In genomic region chr11:104131756-104132155, GRCm38 (mm10) we compare ENCODE assay signal across 9 mouse cellular contexts. TPM values are rescaled to one million over a fixed set of nuclear protein-coding genes. Genes with fewer than 3 reads are reported as not detected.
DNase-seq lines count a peak whose midpoint lies in the region; ATAC-seq lines count a peak whose summit lies in the region.
"Had no signal": no experiment of that assay in that cellular context is flagged by ENCODE, and none has a peak within 500 bp of the region (broad histone marks: within the 10 kb centered on the region; RNA-seq: fewer than 3 reads in every experiment).

No protein-coding gene starts in this region.

- DNase-seq in kidney, adult 18-20 months, result no peak
- peak; percentile 57 for DNase-seq in adrenal gland, postnatal 25 days
- peak; percentile 40 for DNase-seq in ovary, postnatal 36 days (ENCODE audit: low spot score)

- peak overlapping the region; percentile 93 for H3K4me2 ChIP-seq in kidney, embryonic 14.5 days (replicated peaks; ENCODE audit: low read depth, low read length)
- peak overlapping the region; percentile 100 for H3K4me2 ChIP-seq in embryonic facial prominence, embryonic 13.5 days
- H3K4me2 ChIP-seq in hindbrain, embryonic 12.5 days (replicated peaks), result peak overlapping the region; percentile 99
- peak overlapping the region; percentile 99 for H3K4me2 ChIP-seq in limb, embryonic 13.5 days (replicated peaks)

- H3K36me3 ChIP-seq in kidney, embryonic 14.5 days (ENCODE audit: control insufficient read depth, insufficient read depth, low read length), result no peaks in the 10 kb centered on the region
- H3K36me3 ChIP-seq in embryonic facial prominence, embryonic 13.5 days, result no peaks in the 10 kb centered on the region
- no peaks in the 10 kb centered on the region for H3K36me3 ChIP-seq in hindbrain, embryonic 12.5 days
- no peaks in the 10 kb centered on the region for H3K36me3 ChIP-seq in limb, embryonic 13.5 days
- H3K36me3 ChIP-seq: G1E had no signal

- no peak overlapping the region for H3K9ac ChIP-seq in kidney, embryonic 14.5 days (ENCODE audit: low read depth, low read length)
- no peak overlapping the region; the same call in 1 of the 2 replicates for H3K9ac ChIP-seq in embryonic facial prominence, embryonic 13.5 days
- peak overlapping the region; percentile 77; the same call in 1 of the 2 replicates for H3K9ac ChIP-seq in hindbrain, embryonic 12.5 days
- no peak overlapping the region; the same call in 1 of the 2 replicates for H3K9ac ChIP-seq in limb, embryonic 13.5 days

- WGBS in kidney, embryonic 14.5 days, result under 1% methylated on average over 21 of the region's 21 CpGs
- WGBS in embryonic facial prominence, embryonic 13.5 days, result 1% methylated on average over 21 of the region's 21 CpGs
- WGBS in hindbrain, embryonic 12.5 days, result 1% methylated on average over 21 of the region's 21 CpGs
- WGBS in limb, embryonic 13.5 days, result 1% methylated on average over 21 of the region's 21 CpGs

- ATAC-seq in kidney, embryonic 14.5 days (ENCODE audit: low FRiP score, low TSS enrichment), result 0 out of 2 replicates have a peak, but pooled peaks have one; percentile 48
- no peak for ATAC-seq in embryonic facial prominence, embryonic 13.5 days (ENCODE audit: insufficient number of reproducible peaks, insufficient read depth, low FRiP score, low TSS enrichment, low read depth)
- ATAC-seq in hindbrain, embryonic 12.5 days (ENCODE audit: low FRiP score), result peak; percentile 64; the same call in 1 of the 2 replicates
- no peak for ATAC-seq in limb, embryonic 13.5 days (ENCODE audit: low FRiP score, low read depth)
- ATAC-seq in erythroblast, adult 5-6 weeks (replicated peaks; ENCODE audit: low FRiP score, poor library complexity, severe bottlenecking), result no peak

- H3K4me1 ChIP-seq in kidney, embryonic 14.5 days (ENCODE audit: control insufficient read depth, insufficient read depth, low read length), result peaks cover 11% of the 10 kb centered on the region; the same call in 1 of the 2 replicates
- H3K4me1 ChIP-seq in embryonic facial prominence, embryonic 13.5 days, result peaks cover 20% of the 10 kb centered on the region
- H3K4me1 ChIP-seq in hindbrain, embryonic 12.5 days, result peaks cover 15% of the 10 kb centered on the region
- H3K4me1 ChIP-seq in limb, embryonic 13.5 days, result peaks cover 20% of the 10 kb centered on the region

- no peaks in the 10 kb centered on the region for H3K9me3 ChIP-seq in kidney, embryonic 14.5 days (ENCODE audit: control insufficient read depth, low read length)
- no peaks in the 10 kb centered on the region for H3K9me3 ChIP-seq in embryonic facial prominence, embryonic 13.5 days
- H3K9me3 ChIP-seq in hindbrain, embryonic 12.5 days (replicated peaks), result no peaks in the 10 kb centered on the region
- H3K9me3 ChIP-seq in limb, embryonic 13.5 days, result no peaks in the 10 kb centered on the region

- peaks cover 64% of the 10 kb centered on the region for H3K27me3 ChIP-seq in kidney, embryonic 14.5 days (ENCODE audit: control insufficient read depth, insufficient read depth, low read length)
- H3K27me3 ChIP-seq in embryonic facial prominence, embryonic 13.5 days, result peaks cover 86% of the 10 kb centered on the region
- peaks cover 70% of the 10 kb centered on the region for H3K27me3 ChIP-seq in hindbrain, embryonic 12.5 days
- peaks cover 75% of the 10 kb centered on the region for H3K27me3 ChIP-seq in limb, embryonic 13.5 days

- no peak overlapping the region for H3K27ac ChIP-seq in kidney, embryonic 14.5 days (ENCODE audit: low read depth, low read length)
- no peak overlapping the region for H3K27ac ChIP-seq in embryonic facial prominence, embryonic 13.5 days
- H3K27ac ChIP-seq in hindbrain, embryonic 12.5 days, result no peak overlapping the region
- H3K27ac ChIP-seq in limb, embryonic 13.5 days, result no peak overlapping the region

- H3K4me3 ChIP-seq in kidney, embryonic 14.5 days (ENCODE audit: low read length), result peak overlapping the region; percentile 59
- H3K4me3 ChIP-seq in embryonic facial prominence, embryonic 13.5 days, result peak overlapping the region; percentile 54
- peak overlapping the region; percentile 62 for H3K4me3 ChIP-seq in hindbrain, embryonic 12.5 days
- peak overlapping the region; percentile 59 for H3K4me3 ChIP-seq in limb, embryonic 13.5 days

RNA-seq across cellular contexts. Expression of gene Crhr1, which starts 0.9 kb away (rescaled TPM):
- 0.10 and 0.16 TPM in 2 replicates for polyA plus RNA-seq in kidney, embryonic 14.5 days (2014; fragmentation: Nextera tagmentation; extraction: Ambion mirVana)
- total RNA-seq in adrenal gland, postnatal 25 days (2021), result 0.24 TPM in 1 of 2 replicates, not detected in the other
- polyA plus RNA-seq in embryonic facial prominence, embryonic 13.5 days (2015; fragmentation: Nextera tagmentation; extraction: Ambion mirVana), result 0.13 and 0.23 TPM in 2 replicates
- 1.8 and 2.9 TPM in 2 replicates for polyA plus RNA-seq in hindbrain, embryonic 12.5 days (2016; fragmentation: Nextera tagmentation; extraction: Ambion mirVana)
- 0.09 and 0.29 TPM in 2 replicates for polyA plus RNA-seq in limb, embryonic 13.5 days (2015; fragmentation: Nextera tagmentation; extraction: Ambion mirVana)
- total RNA-seq in erythroblast, adult 5-6 weeks (2015; ENCODE audit: low replicate concordance), result not detected in 2 replicates
- total RNA-seq in erythroblast, adult 5-6 weeks (2017; ENCODE audit: low replicate concordance), result not detected in 2 replicates
- total RNA-seq: G1E had no signal
- polyA plus RNA-seq: G1E had no signal

RNA-seq across cellular contexts. Expression of gene Sppl2c, which starts 54.4 kb away (rescaled TPM):
- polyA plus RNA-seq in kidney, embryonic 14.5 days (2014; fragmentation: Nextera tagmentation; extraction: Ambion mirVana), result not detected in 2 replicates
- total RNA-seq in adrenal gland, postnatal 25 days (2021), result not detected in 2 replicates
- not detected in 2 replicates for polyA plus RNA-seq in embryonic facial prominence, embryonic 13.5 days (2015; fragmentation: Nextera tagmentation; extraction: Ambion mirVana)
- polyA plus RNA-seq in hindbrain, embryonic 12.5 days (2016; fragmentation: Nextera tagmentation; extraction: Ambion mirVana), result not detected in 2 replicates
- polyA plus RNA-seq in limb, embryonic 13.5 days (2015; fragmentation: Nextera tagmentation; extraction: Ambion mirVana), result not detected in 2 replicates
- not detected in 2 replicates for total RNA-seq in erythroblast, adult 5-6 weeks (2015; ENCODE audit: low replicate concordance)
- not detected in 2 replicates for total RNA-seq in erythroblast, adult 5-6 weeks (2017; ENCODE audit: low replicate concordance)
- polyA plus RNA-seq: G1E had no signal

Comparison
In these comparisons a context has a peak if more than half of its experiments do, and no peak if none do; other contexts are left out.
1. ATAC-seq: peak in kidney, embryonic 14.5 days (single experiment) and hindbrain, embryonic 12.5 days (single experiment); none in embryonic facial prominence, embryonic 13.5 days (single experiment), limb, embryonic 13.5 days (single experiment) and erythroblast, adult 5-6 weeks (single experiment).
2. Peak in every context shown above with its lines, with median percentiles within 50 percentile points of each other: H3K4me2 ChIP-seq and H3K4me3 ChIP-seq.